Mouse (Mus musculus) heart, adult 2 months (tissue): ENCODE results near the gene Eif3b.

Experiments
- CTCF ChIP-seq: fragments of 200-600 bp; IDR thresholded peaks from 2 replicates; pipeline ENCODE4 v1.8.1; 2022; ENCODE audit warnings: antibody characterized with exemption, mild to moderate bottlenecking, moderate library complexity
- EP300 ChIP-seq: fragments of 200-500 bp; IDR thresholded peaks from 2 replicates; pipeline ENCODE4 v1.6.1; 2011; ENCODE audit warnings: low read depth, low read length, control low read depth; ENCODE audit not compliant: insufficient read depth
- POLR2A ChIP-seq: fragments of 200-500 bp; IDR thresholded peaks from 2 replicates; pipeline ENCODE4 v1.6.1; 2011; ENCODE audit warnings: mild to moderate bottlenecking, low read depth, low read length, control low read depth; ENCODE audit not compliant: insufficient read depth

DNA sequence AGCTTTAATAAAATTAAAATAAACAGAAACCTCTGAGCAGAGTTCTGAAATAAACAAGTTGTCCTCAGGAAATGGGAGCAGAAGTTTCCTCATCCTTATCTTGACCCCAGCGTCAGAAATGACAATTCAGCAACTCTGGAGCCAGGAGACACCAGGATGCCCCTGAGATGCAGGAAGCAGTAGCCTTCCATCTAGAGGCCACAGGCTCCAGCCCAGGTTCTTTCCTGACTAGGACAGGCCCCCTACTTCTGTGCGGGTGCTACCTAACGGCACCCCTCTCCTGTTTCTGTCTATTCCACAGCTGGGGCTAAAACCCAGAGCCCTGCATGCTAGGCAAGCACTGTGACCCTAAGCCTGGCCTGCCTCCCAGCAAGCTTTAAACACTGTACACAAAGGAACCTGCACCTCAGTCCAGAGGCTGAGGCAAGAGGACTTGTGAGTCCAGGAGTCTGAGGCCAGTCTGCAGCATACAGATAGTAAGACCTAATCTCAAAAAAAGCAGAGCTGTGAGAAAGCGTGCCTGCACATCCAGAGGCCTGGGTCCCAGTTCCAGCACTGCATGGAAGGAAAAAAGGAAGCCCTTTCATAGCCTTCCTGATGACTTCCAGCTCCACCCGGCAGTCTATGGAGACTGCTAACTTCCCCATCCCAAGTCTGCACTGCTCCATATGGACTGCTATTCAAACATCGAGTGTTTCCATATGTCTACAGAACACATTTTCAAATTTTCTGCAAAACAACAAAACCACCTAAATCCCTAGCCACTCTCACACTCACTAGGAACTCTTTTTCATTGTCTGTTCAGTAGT, 48.5 kb upstream of the Eif3b start:
- TF ChIP-seq CTCF = no peak
- TF ChIP-seq EP300 = no peak
- no peak for TF ChIP-seq POLR2A
